Mouse (Mus musculus) heart, embryonic 14.5 days (tissue): Measurements from ENCODE around the gene Tas2r123. TPM values are rescaled to one million over a fixed set of nuclear protein-coding genes. Genes with fewer than 3 reads are reported as not detected.

Experiments used
- ATAC-seq: fragments of 200-750 bp; cut with Nextera tagmentation; 2 replicates; pipeline ENCODE4 v1.8.0; 2017; ENCODE audit warnings: low read depth, moderate TSS enrichment; ENCODE audit not compliant: insufficient number of reproducible peaks, insufficient read depth, low FRiP score
- H3K27ac ChIP-seq, 2 experiments: fragments of 200-500 bp in 1 of 2; fragments of 300-500 bp in 1 of 2; sonication (generic) in 1 of 2; replicated peaks in 1 of 2; 2 replicates each; pipeline ENCODE4 v1.5.1; 2012 to 2014; ENCODE audit warnings: low read depth in 2 of 2, low read length in 2 of 2, control low read depth in 1 of 2, mild to moderate bottlenecking in 1 of 2, mixed read lengths in 1 of 2; ENCODE audit not compliant: control insufficient read depth in 1 of 2, insufficient read depth in 1 of 2
- H3K27me3 ChIP-seq: fragments of 300-500 bp; sonication (generic); 2 replicates; pipeline ENCODE4 v1.6.1; 2014; ENCODE audit warnings: mild to moderate bottlenecking, low read length, control low read depth; ENCODE audit not compliant: control insufficient read depth, insufficient read depth
- H3K36me3 ChIP-seq: fragments of 300-500 bp; sonication (generic); 2 replicates; pipeline ENCODE4 v1.6.1; 2014; ENCODE audit warnings: mild to moderate bottlenecking, control low read depth, low read length, mixed read lengths; ENCODE audit not compliant: control insufficient read depth, insufficient read depth
- H3K4me1 ChIP-seq, 2 experiments: fragments of 200-500 bp in 1 of 2; fragments of 300-500 bp in 1 of 2; sonication (generic) in 1 of 2; 2 replicates each; pipeline ENCODE4 v1.6.1; 2012 to 2014; ENCODE audit warnings: low read length in 2 of 2, control low read depth in 1 of 2, mixed read lengths in 1 of 2; ENCODE audit not compliant: control insufficient read depth in 2 of 2, insufficient read depth in 2 of 2
- H3K4me2 ChIP-seq: fragments of 300-500 bp; sonication (generic); 2 replicates; pipeline ENCODE4 v1.6.1; 2014; ENCODE audit warnings: mild to moderate bottlenecking, low read length
- H3K4me3 ChIP-seq, 2 experiments: fragments of 200-500 bp in 1 of 2; fragments of 300-500 bp in 1 of 2; sonication (generic) in 1 of 2; 2 replicates each; pipeline ENCODE4 v1.5.1; 2012 to 2014; ENCODE audit warnings: low read length in 2 of 2, mild to moderate bottlenecking in 2 of 2, control low read depth in 1 of 2, low read depth in 1 of 2, moderate library complexity in 1 of 2; ENCODE audit not compliant: control insufficient read depth in 1 of 2, insufficient read depth in 1 of 2
- H3K9ac ChIP-seq: fragments of 300-500 bp; sonication (generic); 2 replicates; pipeline ENCODE4 v1.6.1; 2014; ENCODE audit warnings: mild to moderate bottlenecking, low read length
- H3K9me3 ChIP-seq: fragments of 300-500 bp; sonication (generic); 2 replicates; pipeline ENCODE4 v1.6.1; 2016; ENCODE audit warnings: low read length, control low read depth; ENCODE audit not compliant: control insufficient read depth
- WGBS: fragments of 180-500 bp; shearing (Covaris S2); extraction: QIAGEN DNeasy Blood & Tissue Kit; methylation state at CpG from one replicate; pipeline ENCODE4 v1.1.7; 2014; 5-methylcytosine and 5-hydroxymethylcytosine counted together
- polyA plus RNA-seq: library from polyadenylated mRNA; unstranded; fragments of >200 nt; fragmentation: Nextera tagmentation; extraction: Ambion mirVana; gene quantifications from 2 replicates; pipeline ENCODE4 v1.2.1, GENCODE M21; 2014

Gene Tas2r123
- polyA plus RNA-seq, result not detected in 2 replicates

- Histone ChIP-seq H3K27ac (no peak within 1 kb of the TSS), H3K9me3 (no peaks in the 10 kb centered on the region), H3K36me3 (no peaks in the 10 kb centered on the region), H3K4me3 (no peak within 1 kb of the TSS), H3K4me1 (no peaks in the 10 kb centered on the region), H3K9ac (no peak within 1 kb of the TSS), H3K4me2 (no peak within 1 kb of the TSS), H3K27me3 (no peaks in the 10 kb centered on the region)
- 61% methylated on average over 1 of the region's 1 CpGs for WGBS
- ATAC-seq, result no peak
Measured at GRCm38 (mm10) chr6:132846842-132847241, at the start of gene Tas2r123. Gene Tas2r123 (plus strand): TSS chr6:132847142.

- Histone ChIP-seq H3K36me3 (no peaks in the 10 kb centered on the region), H3K9ac (no peak within 1 kb of the TSS), H3K4me2 (no peak within 1 kb of the TSS), H3K4me1 (no peaks in the 10 kb centered on the region), H3K27me3 (no peaks in the 10 kb centered on the region), H3K9me3 (no peaks in the 10 kb centered on the region), H3K27ac (no peak within 1 kb of the TSS), H3K4me3 (no peak within 1 kb of the TSS)
- WGBS, result 76% methylated on average over 1 of the region's 1 CpGs
- ATAC-seq, result no peak
Measured at GRCm38 (mm10) chr6:132802518-132802917, 44.4 kb upstream of the Tas2r123 start, which contains the start of gene Tas2r117. Gene Tas2r117 (plus strand): TSS chr6:132802818.

DNA sequence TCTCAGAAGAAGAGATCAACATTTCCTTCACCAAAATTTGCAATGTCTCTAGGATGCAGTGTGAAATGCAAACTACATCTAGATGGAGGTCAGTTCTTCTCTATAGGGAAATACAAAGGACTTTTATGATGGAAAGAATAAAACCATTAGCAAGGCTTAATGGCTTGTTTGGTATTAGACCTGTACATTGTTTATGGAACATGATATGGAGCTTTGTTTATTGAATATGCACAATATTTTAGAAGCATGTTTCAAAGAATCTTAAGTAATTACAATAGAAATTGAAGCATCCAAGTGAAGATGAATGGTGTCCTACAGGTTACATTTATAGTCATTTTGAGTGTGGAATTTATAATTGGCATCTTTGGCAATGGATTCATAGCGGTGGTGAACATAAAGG is 8.2 kb downstream of the Tas2r123 start, which contains the start of gene Tas2r116:
TSS of gene Tas2r116 (plus strand) at position 301 of the 400 bp plus-strand sequence.
- Histone ChIP-seq H3K27ac (no peak within 1 kb of the TSS), H3K36me3 (no peaks in the 10 kb centered on the region), H3K4me2 (no peak within 1 kb of the TSS), H3K27me3 (no peaks in the 10 kb centered on the region), H3K4me1 (no peaks in the 10 kb centered on the region), H3K9ac (no peak within 1 kb of the TSS), H3K9me3 (no peaks in the 10 kb centered on the region), H3K4me3 (no peak within 1 kb of the TSS)
- no peak for ATAC-seq
- 61% methylated on average over 1 of the region's 1 CpGs for WGBS

DNA sequence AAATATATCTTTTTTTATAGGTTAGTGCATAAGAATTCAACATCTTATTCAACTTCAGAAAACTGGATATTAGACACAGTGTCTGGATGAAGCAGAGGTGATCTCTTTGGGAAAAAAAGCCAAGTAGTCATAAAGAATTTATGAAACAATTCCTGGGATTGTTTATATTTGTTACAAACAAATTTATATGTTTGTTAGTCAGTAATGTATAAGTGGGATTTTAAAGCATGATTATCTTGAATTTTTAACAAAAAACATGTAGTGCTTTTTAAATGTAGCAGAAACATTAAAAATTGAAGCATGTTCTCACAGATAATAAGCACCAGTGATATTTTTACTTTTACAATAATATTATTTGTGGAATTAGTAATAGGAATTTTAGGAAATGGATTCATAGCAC is 20.8 kb downstream of the Tas2r123 start, which contains the start of gene Tas2r110:
TSS of gene Tas2r110 (plus strand) at position 301 of the 400 bp plus-strand sequence.
- no peak within 1 kb of the TSS for H3K4me2 ChIP-seq
- no peak for ATAC-seq
- no peak within 1 kb of the TSS for H3K9ac ChIP-seq
- no peaks in the 10 kb centered on the region for H3K4me1 ChIP-seq
- no peaks in the 10 kb centered on the region for H3K9me3 ChIP-seq
- no peaks in the 10 kb centered on the region for H3K27me3 ChIP-seq
- H3K27ac ChIP-seq, result no peak within 1 kb of the TSS
- no peaks in the 10 kb centered on the region for H3K36me3 ChIP-seq
- no peak within 1 kb of the TSS for H3K4me3 ChIP-seq

DNA sequence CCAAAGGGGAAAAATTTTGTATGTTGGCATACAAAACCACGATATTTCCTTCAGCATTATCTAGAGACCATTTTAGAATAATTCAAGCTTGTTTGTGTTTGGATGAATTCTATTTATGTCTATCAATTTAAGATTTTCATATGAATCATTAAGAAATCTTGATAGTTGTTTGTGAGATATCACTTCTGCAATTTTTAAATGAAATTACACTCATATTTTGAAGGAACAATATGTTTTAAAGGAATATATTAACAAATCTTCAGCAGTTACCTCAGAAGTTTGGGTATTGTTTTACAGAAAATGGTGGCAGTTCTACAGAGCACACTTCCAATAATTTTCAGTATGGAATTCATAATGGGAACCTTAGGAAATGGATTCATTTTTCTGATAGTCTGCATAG is 45.8 kb downstream of the Tas2r123 start, which contains the start of gene Tas2r113:
TSS of gene Tas2r113 (plus strand) at position 301 of the 400 bp plus-strand sequence.
- Histone ChIP-seq H3K9ac (no peak within 1 kb of the TSS), H3K4me1 (no peaks in the 10 kb centered on the region), H3K9me3 (no peaks in the 10 kb centered on the region), H3K27me3 (no peaks in the 10 kb centered on the region), H3K27ac (no peak within 1 kb of the TSS), H3K36me3 (no peaks in the 10 kb centered on the region), H3K4me2 (no peak within 1 kb of the TSS), H3K4me3 (no peak within 1 kb of the TSS)
- WGBS, result 65% methylated on average over 1 of the region's 1 CpGs
- no peak for ATAC-seq

Other genes with a start within 250 kb of the Tas2r123 start
- not detected in 2 replicates for gene A630073D07Rik, start 195.6 kb upstream of the Tas2r123 start, polyA plus RNA-seq
- not detected in 2 replicates for gene Tas2r120, start 190.2 kb upstream of the Tas2r123 start, polyA plus RNA-seq
- not detected in 2 replicates for gene Tas2r121, start 146.1 kb upstream of the Tas2r123 start, polyA plus RNA-seq
- gene Tas2r122, start 135.2 kb upstream of the Tas2r123 start, polyA plus RNA-seq, result not detected in 2 replicates
- not detected in 2 replicates for gene Tas2r115, start 109.1 kb upstream of the Tas2r123 start, polyA plus RNA-seq
- gene Tas2r124, start 92.4 kb upstream of the Tas2r123 start, polyA plus RNA-seq, result not detected in 2 replicates
- gene Tas2r102, start 85.0 kb upstream of the Tas2r123 start, polyA plus RNA-seq, result not detected in 2 replicates
- gene Tas2r136, start 69.0 kb upstream of the Tas2r123 start, polyA plus RNA-seq, result not detected in 2 replicates
- not detected in 2 replicates for gene Tas2r117, start 44.3 kb upstream of the Tas2r123 start, polyA plus RNA-seq
- not detected in 2 replicates for gene Tas2r116, start 8.3 kb downstream of the Tas2r123 start, polyA plus RNA-seq
- not detected in 2 replicates for gene Tas2r110, start 20.9 kb downstream of the Tas2r123 start, polyA plus RNA-seq
- not detected in 2 replicates for gene Tas2r113, start 45.9 kb downstream of the Tas2r123 start, polyA plus RNA-seq
- not detected in 2 replicates for gene Tas2r125, start 62.5 kb downstream of the Tas2r123 start, polyA plus RNA-seq
- gene Tas2r129, start 104.0 kb downstream of the Tas2r123 start, polyA plus RNA-seq, result not detected in 2 replicates
- not detected in 2 replicates for gene Tas2r131, start 110.8 kb downstream of the Tas2r123 start, polyA plus RNA-seq
- not detected in 2 replicates for gene Tas2r109, start 133.8 kb downstream of the Tas2r123 start, polyA plus RNA-seq
- gene Tas2r103, start 190.0 kb downstream of the Tas2r123 start, polyA plus RNA-seq, result not detected in 2 replicates
- not detected in 2 replicates for gene Tas2r140, start 208.7 kb downstream of the Tas2r123 start, polyA plus RNA-seq